Mouse (Mus musculus) limb, embryonic 15.5 days (tissue): ENCODE data around the gene Lancl2. TPM values are rescaled to one million over a fixed set of nuclear protein-coding genes. Genes with fewer than 3 reads are reported as not detected.

ENCODE experiments used
- ATAC-seq: fragments of 200-750 bp; cut with Nextera tagmentation; 2 replicates; pipeline ENCODE4 v1.8.0; 2017; ENCODE audit warnings: low read depth, moderate TSS enrichment; ENCODE audit not compliant: insufficient number of reproducible peaks, low FRiP score, low TSS enrichment
- H3K27ac ChIP-seq: fragments of 300-500 bp; sonication (generic); 2 replicates; pipeline ENCODE4 v1.5.1; 2015; ENCODE audit warnings: moderate library complexity, mild to moderate bottlenecking, inconsistent platforms
- H3K27me3 ChIP-seq: fragments of 300-500 bp; sonication (generic); 2 replicates; pipeline ENCODE4 v1.6.1; 2015; ENCODE audit warnings: inconsistent platforms
- H3K36me3 ChIP-seq: fragments of 300-500 bp; sonication (generic); 2 replicates; pipeline ENCODE4 v1.6.1; 2015; ENCODE audit warnings: inconsistent platforms
- H3K4me1 ChIP-seq: fragments of 300-500 bp; sonication (generic); 2 replicates; pipeline ENCODE4 v1.6.1; 2015; ENCODE audit warnings: inconsistent platforms
- H3K4me2 ChIP-seq: fragments of 300-500 bp; sonication (generic); 2 replicates; pipeline ENCODE4 v1.6.1; 2015; ENCODE audit warnings: mild to moderate bottlenecking, inconsistent platforms
- H3K4me3 ChIP-seq: fragments of 300-500 bp; sonication (generic); 2 replicates; pipeline ENCODE4 v1.5.1; 2015; ENCODE audit warnings: mild to moderate bottlenecking, inconsistent platforms
- H3K9ac ChIP-seq: fragments of 300-500 bp; sonication (generic); 2 replicates; pipeline ENCODE4 v1.6.1; 2015; ENCODE audit warnings: inconsistent platforms
- H3K9me3 ChIP-seq: fragments of 300-500 bp; sonication (generic); 2 replicates; pipeline ENCODE4 v1.6.1; 2016; ENCODE audit warnings: inconsistent platforms
- WGBS: fragments of 180-500 bp; shearing (Covaris S2); methylation state at CpG from one replicate; pipeline ENCODE4 v1.1.7; 2015; 5-methylcytosine and 5-hydroxymethylcytosine counted together
- polyA plus RNA-seq: library from polyadenylated mRNA; unstranded; fragments of >200 nt; fragmentation: Nextera tagmentation; extraction: Ambion mirVana; gene quantifications from 2 replicates; pipeline ENCODE4 v1.2.1, GENCODE M21; 2015

Gene Lancl2
- polyA plus RNA-seq, 1 experiment from 2014 or later: 22.9 TPM

DNA sequence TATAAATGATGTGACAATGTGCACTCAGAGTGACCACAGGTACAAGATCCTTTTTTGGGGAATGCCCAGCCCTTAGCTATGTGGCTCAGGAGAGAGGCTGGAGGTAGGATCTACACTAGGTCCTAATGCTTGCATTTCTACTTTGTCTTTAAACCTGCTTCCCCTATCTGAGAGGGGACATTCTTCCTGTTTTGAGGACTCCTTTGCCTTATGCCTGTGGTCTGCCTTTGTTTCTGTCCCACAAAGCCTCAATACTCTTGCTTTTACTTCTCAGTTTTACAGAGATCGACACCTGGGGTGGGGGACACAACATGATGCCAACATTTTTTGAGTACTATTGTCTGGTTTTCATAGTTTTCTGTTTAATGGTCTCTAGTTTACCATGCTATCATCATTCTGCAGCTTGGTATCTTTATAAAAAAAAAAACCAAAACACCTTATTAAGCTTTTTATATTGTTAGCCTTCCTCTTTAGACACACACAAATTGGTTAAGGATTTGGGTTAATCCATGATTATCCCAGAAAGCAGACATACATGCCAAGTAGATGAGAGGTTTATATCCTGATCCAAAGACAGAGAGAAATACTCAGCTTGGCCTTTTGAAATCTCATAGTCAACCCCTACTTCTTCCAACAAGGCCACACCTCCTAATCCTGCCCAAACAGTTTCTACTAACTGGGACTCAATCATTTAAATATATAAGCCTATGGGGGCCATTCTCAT is 68.3 kb downstream of the Lancl2 start:
- no peaks in the 10 kb centered on the region for H3K27me3 ChIP-seq
- 88% methylated on average over 1 of the region's 1 CpGs for WGBS

DNA sequence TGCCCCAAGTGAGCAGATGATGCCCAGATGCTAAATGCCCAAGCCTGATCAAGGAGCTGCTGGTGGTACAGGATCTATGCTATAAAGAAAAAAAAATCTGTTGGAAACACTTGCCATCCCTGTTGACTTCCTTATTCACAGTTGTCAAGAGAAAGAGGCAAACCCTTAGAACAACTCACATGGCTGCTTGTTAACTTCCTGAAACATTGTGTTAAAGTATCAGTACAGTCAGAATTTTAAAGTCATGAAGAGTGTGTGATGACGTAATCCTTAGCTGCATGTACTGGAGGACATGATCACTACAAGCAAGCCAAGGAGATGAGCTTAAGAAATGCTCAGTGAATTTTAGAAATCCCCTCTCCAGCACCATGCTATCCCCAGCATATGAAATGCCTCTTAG is 71.5 kb downstream of the Lancl2 start:
- Histone ChIP-seq H3K4me1 (no peaks in the 10 kb centered on the region), H3K27me3 (no peaks in the 10 kb centered on the region), H3K36me3 (peaks cover 15% of the 10 kb centered on the region; the same call in 1 of the 2 replicates), H3K4me2 (no peak overlapping the region), H3K4me3 (no peak overlapping the region), H3K27ac (no peak overlapping the region), H3K9me3 (no peaks in the 10 kb centered on the region), H3K9ac (no peak overlapping the region)
- WGBS: 89% methylated on average over 1 of the region's 1 CpGs
- ATAC-seq: no peak

More for the DNA sequence above, 68.3 kb downstream of the Lancl2 start:
- Histone ChIP-seq H3K4me3 (no peak overlapping the region), H3K27ac (no peak overlapping the region), H3K4me1 (no peaks in the 10 kb centered on the region), H3K9me3 (no peaks in the 10 kb centered on the region), H3K9ac (no peak overlapping the region), H3K4me2 (no peak overlapping the region), H3K36me3 (peaks cover 19% of the 10 kb centered on the region; the same call in 1 of the 2 replicates)
- ATAC-seq: no peak

DNA sequence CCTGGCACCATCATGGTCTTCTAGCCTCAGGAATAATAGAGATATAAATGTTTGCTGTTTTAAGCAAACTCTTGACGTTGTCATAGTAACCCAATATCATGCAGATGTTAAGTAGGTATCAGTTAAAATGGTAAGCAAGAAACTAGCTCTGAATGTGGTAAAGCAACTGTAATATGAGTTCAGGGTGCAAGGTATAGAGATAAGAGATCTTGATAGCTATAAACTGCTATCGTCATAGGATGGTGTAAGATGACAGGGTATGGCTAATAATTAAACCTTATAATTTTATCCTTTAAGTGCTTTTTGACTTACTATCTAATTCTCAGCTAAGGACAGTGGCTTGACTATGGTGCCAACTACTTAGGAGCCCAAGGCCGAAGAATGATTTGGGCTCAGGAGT is 78.0 kb downstream of the Lancl2 start:
- ATAC-seq: no peak
- Histone ChIP-seq H3K4me2 (no peak overlapping the region), H3K4me1 (no peaks in the 10 kb centered on the region), H3K4me3 (no peak overlapping the region), H3K36me3 (0 out of 2 replicates have a peak, but pooled peaks cover 5% of the 10 kb centered on the region), H3K9me3 (no peaks in the 10 kb centered on the region), H3K27ac (no peak overlapping the region), H3K27me3 (no peaks in the 10 kb centered on the region), H3K9ac (no peak overlapping the region)
- WGBS: 86% methylated on average over 3 of the region's 3 CpGs

DNA sequence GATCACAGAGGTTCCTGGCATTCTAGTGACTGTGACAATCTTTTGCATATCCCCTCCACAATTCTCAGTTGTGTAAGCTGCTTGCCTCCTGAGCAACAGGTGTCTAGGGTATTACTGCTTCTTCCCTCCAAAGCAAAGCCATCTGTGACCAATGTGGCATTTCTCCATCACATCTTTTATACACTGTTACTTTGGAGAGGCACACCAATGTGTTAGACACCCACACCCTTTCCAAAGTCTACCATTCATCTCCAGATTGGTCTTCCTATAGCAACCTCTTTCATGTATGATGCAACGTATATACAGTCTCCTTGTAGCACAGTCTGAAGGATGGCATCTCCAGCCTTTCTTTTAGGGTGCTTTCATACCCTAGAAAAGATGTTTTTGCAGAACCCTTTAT is 80.3 kb downstream of the Lancl2 start:
- no peaks in the 10 kb centered on the region for H3K9me3 ChIP-seq
- no peaks in the 10 kb centered on the region for H3K27me3 ChIP-seq
- H3K4me2 ChIP-seq: no peak overlapping the region
- no peaks in the 10 kb centered on the region for H3K4me1 ChIP-seq
- 0 out of 2 replicates have a peak, but pooled peaks cover 5% of the 10 kb centered on the region for H3K36me3 ChIP-seq
- H3K9ac ChIP-seq: no peak overlapping the region
- no peak for ATAC-seq
- H3K27ac ChIP-seq: no peak overlapping the region
- WGBS: 84% methylated on average over 1 of the region's 1 CpGs
- H3K4me3 ChIP-seq: no peak overlapping the region

DNA sequence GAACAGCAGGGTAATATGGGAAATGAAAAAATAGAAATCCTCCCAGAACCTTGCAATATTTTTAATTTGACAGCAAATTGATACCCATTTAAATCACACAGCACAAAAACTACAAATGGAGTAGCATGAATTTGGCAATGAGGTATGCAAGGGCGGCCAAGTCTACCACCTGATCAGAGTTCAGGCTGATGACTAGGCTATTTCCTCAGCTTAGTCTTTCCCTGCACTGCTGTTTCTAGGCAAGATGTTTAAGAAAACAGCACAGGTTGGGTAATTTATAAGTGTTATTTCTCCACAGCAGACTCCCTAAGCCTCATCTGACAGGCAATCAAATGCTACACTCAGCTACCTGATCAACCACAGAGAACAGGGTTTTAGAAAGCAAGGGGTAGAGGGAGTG is 81.9 kb downstream of the Lancl2 start:
- H3K27ac ChIP-seq: no peak overlapping the region
- H3K9me3 ChIP-seq: no peaks in the 10 kb centered on the region
- no peak overlapping the region for H3K4me3 ChIP-seq
- 90% methylated on average over 1 of the region's 1 CpGs for WGBS
- H3K27me3 ChIP-seq: no peaks in the 10 kb centered on the region
- H3K4me2 ChIP-seq: no peak overlapping the region
- no peak overlapping the region for H3K9ac ChIP-seq
- H3K4me1 ChIP-seq: no peaks in the 10 kb centered on the region
- H3K36me3 ChIP-seq: 0 out of 2 replicates have a peak, but pooled peaks cover 5% of the 10 kb centered on the region
- ATAC-seq: no peak

DNA sequence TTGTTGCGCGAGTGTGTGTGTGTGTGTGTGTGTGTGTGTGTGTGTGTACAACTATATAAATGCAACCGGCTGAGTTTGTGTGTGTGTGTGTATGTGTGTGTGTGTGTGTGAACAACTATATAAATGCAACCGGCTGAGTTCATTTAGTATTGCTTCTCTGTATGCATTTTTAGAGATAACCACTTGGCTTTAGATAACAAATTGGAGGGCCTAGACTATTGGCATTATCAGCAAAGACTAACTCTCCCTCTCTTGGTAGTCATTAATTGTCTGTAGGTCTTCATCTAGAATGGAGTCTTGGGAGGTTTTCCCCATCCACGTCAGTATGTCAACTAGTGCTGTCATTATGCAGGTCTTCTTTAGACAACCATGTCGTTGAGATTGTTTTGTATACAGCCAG is 85.0 kb downstream of the Lancl2 start:
- ATAC-seq: no peak
- Histone ChIP-seq H3K27ac (no peak overlapping the region), H3K36me3 (peaks cover 9% of the 10 kb centered on the region; the same call in 1 of the 2 replicates), H3K9ac (no peak overlapping the region), H3K27me3 (no peaks in the 10 kb centered on the region), H3K9me3 (no peaks in the 10 kb centered on the region), H3K4me3 (no peak overlapping the region), H3K4me1 (no peaks in the 10 kb centered on the region), H3K4me2 (no peak overlapping the region)
- WGBS: 94% methylated on average over 6 of the region's 6 CpGs

Other genes with a start within 250 kb of the Lancl2 start
- gene Ppm1k, start 167.1 kb upstream of the Lancl2 start, polyA plus RNA-seq: 3.2 and 4.5 TPM in 2 replicates
- gene Herc6, start 121.5 kb upstream of the Lancl2 start, polyA plus RNA-seq: 3.0 and 3.8 TPM in 2 replicates
- 10.9 and 11.4 TPM in 2 replicates for gene Pyurf, start 10.5 kb upstream of the Lancl2 start, polyA plus RNA-seq
- gene Vopp1, start 122.6 kb downstream of the Lancl2 start, polyA plus RNA-seq: 46.5 and 46.7 TPM in 2 replicates
- 0.10 TPM in 1 of 2 replicates, not detected in the other for gene Vmn1r21, start 147.8 kb downstream of the Lancl2 start, polyA plus RNA-seq
- not detected in 2 replicates for gene Vmn1r22, start 205.5 kb downstream of the Lancl2 start, polyA plus RNA-seq
- gene Vmn1r23, start 224.3 kb downstream of the Lancl2 start, polyA plus RNA-seq: not detected in 2 replicates